ENCODE assay signal across 9 mouse cellular contexts in the genomic region with DNA sequence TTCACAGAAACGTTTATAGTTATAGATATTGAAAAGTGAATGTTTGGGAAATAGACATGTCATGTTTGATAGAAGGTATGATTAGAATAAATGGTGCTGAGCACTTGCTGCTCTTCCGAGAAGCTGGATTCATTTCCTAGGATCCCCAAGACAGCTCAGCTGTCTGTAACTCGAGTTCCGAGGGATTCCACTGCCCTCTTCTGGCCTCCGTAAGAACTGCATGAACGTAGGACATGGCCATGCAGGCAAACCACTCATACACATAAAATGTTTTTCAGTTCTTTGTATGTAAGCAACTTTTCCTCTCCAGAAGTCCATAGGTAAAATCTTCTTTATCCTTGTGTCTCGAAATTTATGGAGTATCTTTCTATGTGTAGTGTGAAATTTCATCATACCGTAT. TPM values are rescaled to one million over a fixed set of nuclear protein-coding genes. Genes with fewer than 3 reads are reported as not detected.
DNase-seq lines count a peak whose midpoint lies in the region; ATAC-seq lines count a peak whose summit lies in the region.
"Had no signal": no experiment of that assay in that cellular context is flagged by ENCODE, and none has a peak within 500 bp of the region (broad histone marks: within the 10 kb centered on the region; RNA-seq: fewer than 3 reads in every experiment).

No protein-coding gene starts in this region.

- intact Hi-C loops in left cerebral cortex, postnatal 14 days (cut with DNase I), result no loop called here

- H3K9ac ChIP-seq in liver, embryonic 12.5 days, result no peak overlapping the region
- no peak overlapping the region for H3K9ac ChIP-seq in forebrain, embryonic 13.5 days

- ATAC-seq in liver, embryonic 12.5 days, result no peak
- peak; percentile 63; the same call in 1 of the 2 replicates for ATAC-seq in forebrain, embryonic 13.5 days
- peak; percentile 37 to 56; a peak in 1 of 4 replicates for ATAC-seq in hematopoietic stem cell, adult 5-6 weeks (replicated peaks in 1 of 2; ENCODE audit: insufficient read depth in 1 of 2, low FRiP score in 2 of 2, low TSS enrichment in 1 of 2, low read depth in 1 of 2, poor library complexity in 2 of 2, severe bottlenecking in 2 of 2)

- no peak overlapping the region for H3K4me3 ChIP-seq in liver, embryonic 12.5 days
- no peak overlapping the region for H3K4me3 ChIP-seq in forebrain, embryonic 13.5 days
- H3K4me3 ChIP-seq: erythroblast, embryonic 14.5 days had no signal

- peaks cover 3% of the 10 kb centered on the region; the same call in 1 of the 2 replicates for H3K36me3 ChIP-seq in liver, embryonic 12.5 days
- no peaks in the 10 kb centered on the region for H3K36me3 ChIP-seq in forebrain, embryonic 13.5 days (ENCODE audit: poor library complexity, severe bottlenecking)

- DNase-seq in liver, result peak; percentile 60
- peak; percentile 3 for DNase-seq in brain, embryonic 18.5 days (ENCODE audit: low read depth, low spot score)
- peak; percentile 70 to 82 for DNase-seq in left cerebral cortex, postnatal 14 days (ENCODE audit: low spot score in 2 of 2)
- DNase-seq in ovary, postnatal 14 days (ENCODE audit: low spot score), result peak; percentile 41
- DNase-seq in thymus, postnatal 14 days, result peak; percentile 49

- no peaks in the 10 kb centered on the region for H3K9me3 ChIP-seq in liver, embryonic 12.5 days (replicated peaks)
- H3K9me3 ChIP-seq in forebrain, embryonic 13.5 days (replicated peaks), result no peaks in the 10 kb centered on the region

- WGBS in liver, embryonic 12.5 days (ENCODE audit: insufficient replicate concordance), result 32% methylated on average over 8 of the region's 8 CpGs
- 26% methylated on average over 8 of the region's 8 CpGs for WGBS in forebrain, embryonic 13.5 days

- no peak overlapping the region for H3K27ac ChIP-seq in liver, embryonic 12.5 days
- no peak overlapping the region for H3K27ac ChIP-seq in forebrain, embryonic 13.5 days

- no peaks in the 10 kb centered on the region for H3K4me1 ChIP-seq in liver, embryonic 12.5 days
- H3K4me1 ChIP-seq in forebrain, embryonic 13.5 days, result no peaks in the 10 kb centered on the region

- no peak overlapping the region for H3K4me2 ChIP-seq in liver, embryonic 12.5 days
- H3K4me2 ChIP-seq in forebrain, embryonic 13.5 days, result no peak overlapping the region

- H3K27me3 ChIP-seq in liver, embryonic 12.5 days (replicated peaks), result no peaks in the 10 kb centered on the region
- no peaks in the 10 kb centered on the region for H3K27me3 ChIP-seq in forebrain, embryonic 13.5 days

RNA-seq across cellular contexts. Expression of gene Eif1ax, which starts 50.6 kb away (rescaled TPM):
- 100 and 103 TPM in 2 replicates for polyA plus RNA-seq in liver, embryonic 12.5 days (2016; fragmentation: Nextera tagmentation; extraction: Ambion mirVana)
- 163 and 179 TPM in 2 replicates for polyA plus RNA-seq in forebrain, embryonic 13.5 days (2015; fragmentation: Nextera tagmentation; extraction: Ambion mirVana)
- 60.3 and 75.3 TPM in 2 replicates for total RNA-seq in hematopoietic stem cell, adult 5-6 weeks (2017)
- total RNA-seq in left cerebral cortex, postnatal 14 days (2021), result 100 to 1,000 TPM; 153 to 165 TPM

Comparison
In these comparisons a context has a peak if more than half of its experiments do, and no peak if none do; other contexts are left out.
1. DNase-seq: peak in every context shown above with its lines; median percentile 76 in left cerebral cortex, postnatal 14 days; 60 in liver; 49 in thymus, postnatal 14 days; 41 in ovary, postnatal 14 days; 3 in brain, embryonic 18.5 days.